Mouse (Mus musculus) C2C12 (cell line): Measurements from ENCODE around the gene Ccdc61. TPM values are rescaled to one million over a fixed set of nuclear protein-coding genes. Genes with fewer than 3 reads are reported as not detected.

ENCODE experiments used
- H3K27me3 ChIP-seq: one replicate; pipeline ENCODE4 v1.6.1; 2011; ENCODE audit not compliant: control insufficient read depth, insufficient read depth, insufficient read length
- H3K36me3 ChIP-seq: one replicate; pipeline ENCODE4 v1.6.1; 2011; ENCODE audit not compliant: control insufficient read depth, insufficient read depth
- H3K4me3 ChIP-seq: one replicate; pipeline ENCODE4 v1.5.1; 2011; ENCODE audit warnings: mild to moderate bottlenecking, control low read depth; ENCODE audit not compliant: poor library complexity, insufficient read depth, severe bottlenecking
- H3K79me2 ChIP-seq: one replicate; pipeline ENCODE4 v1.6.1; 2011; ENCODE audit not compliant: control insufficient read depth, insufficient read depth
- H3K79me3 ChIP-seq: one replicate; pipeline ENCODE4 v1.6.1; 2011; ENCODE audit warnings: low read depth, control low read depth
- H3ac ChIP-seq: one replicate; pipeline ENCODE3; 2011; ENCODE audit warnings: low read depth; ENCODE audit not compliant: control insufficient read depth, insufficient read length
- CEBPB ChIP-seq: IDR thresholded peaks from one replicate; pipeline ENCODE4 v1.6.1; 2011; ENCODE audit warnings: low read depth, mild to moderate bottlenecking, control low read depth, moderate library complexity
- CTCF ChIP-seq: IDR thresholded peaks from one replicate; pipeline ENCODE4 v1.5.1; 2011; ENCODE audit not compliant: control insufficient read depth, insufficient read depth, insufficient read length
- FOSL1 ChIP-seq: IDR thresholded peaks from one replicate; pipeline ENCODE4 v1.8.0; 2011; ENCODE audit warnings: mild to moderate bottlenecking, low read length; ENCODE audit not compliant: poor library complexity, insufficient read depth, severe bottlenecking
- MAX ChIP-seq: IDR thresholded peaks from one replicate; pipeline ENCODE4 v1.6.1; 2011; ENCODE audit warnings: mild to moderate bottlenecking, control low read depth
- MYOD1 ChIP-seq: IDR thresholded peaks from one replicate; pipeline ENCODE4 v1.6.1; 2011; ENCODE audit warnings: low read depth; ENCODE audit not compliant: control insufficient read depth, insufficient read length
- MYOG ChIP-seq: IDR thresholded peaks from one replicate; pipeline ENCODE4 v1.6.1; 2011; ENCODE audit not compliant: control insufficient read depth, insufficient read length; ENCODE audit errors: extremely low read depth
- USF1 ChIP-seq: IDR thresholded peaks from one replicate; pipeline ENCODE4 v1.6.1; 2011; ENCODE audit warnings: low read depth, mild to moderate bottlenecking, control low read depth, moderate library complexity
- polyA plus RNA-seq: library from polyadenylated mRNA; unstranded; fragments of >200 nt; fragmentation: generic; extraction: Trizol; gene quantifications from one replicate; pipeline ENCODE4 v1.2.1, GENCODE M21; 2012; ENCODE audit warnings: missing spikeins

The Ccdc61 gene
- polyA plus RNA-seq, 1 experiment: 10.8 TPM

DNA sequence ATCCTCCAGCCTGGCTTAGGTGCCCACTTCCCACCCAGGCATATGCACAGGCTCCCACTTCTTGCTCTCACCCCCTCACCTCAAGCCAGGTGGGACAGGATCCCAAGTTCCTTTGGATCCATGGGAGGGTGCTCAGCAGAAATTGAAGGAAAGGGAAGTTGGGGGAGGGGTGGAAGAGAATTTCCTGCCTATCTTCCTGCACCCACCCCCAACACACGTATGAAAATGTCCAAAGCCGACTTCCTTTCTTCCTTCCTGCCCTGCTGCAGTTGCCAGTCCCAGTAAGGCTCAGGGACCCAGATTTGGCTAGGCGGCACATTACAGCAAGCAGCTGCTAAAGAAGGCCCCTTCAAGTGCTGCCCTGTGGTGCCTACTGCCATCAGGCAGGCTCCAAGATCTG, 17.5 kb upstream of the Ccdc61 start:
- Histone ChIP-seq H3K36me3 (no peaks in the 10 kb centered on the region), H3K4me3 (no peak overlapping the region), H3K79me2 (no peaks in the 10 kb centered on the region), H3K27me3 (peaks cover 41% of the 10 kb centered on the region), H3ac (no peak overlapping the region), H3K79me3 (no peaks in the 10 kb centered on the region)
- TF ChIP-seq USF1: no peak
- no peak for TF ChIP-seq MYOG
- TF ChIP-seq CTCF: no peak
- TF ChIP-seq CEBPB: no peak
- no peak for TF ChIP-seq MAX
- TF ChIP-seq MYOD1: no peak
- no peak for TF ChIP-seq FOSL1

DNA sequence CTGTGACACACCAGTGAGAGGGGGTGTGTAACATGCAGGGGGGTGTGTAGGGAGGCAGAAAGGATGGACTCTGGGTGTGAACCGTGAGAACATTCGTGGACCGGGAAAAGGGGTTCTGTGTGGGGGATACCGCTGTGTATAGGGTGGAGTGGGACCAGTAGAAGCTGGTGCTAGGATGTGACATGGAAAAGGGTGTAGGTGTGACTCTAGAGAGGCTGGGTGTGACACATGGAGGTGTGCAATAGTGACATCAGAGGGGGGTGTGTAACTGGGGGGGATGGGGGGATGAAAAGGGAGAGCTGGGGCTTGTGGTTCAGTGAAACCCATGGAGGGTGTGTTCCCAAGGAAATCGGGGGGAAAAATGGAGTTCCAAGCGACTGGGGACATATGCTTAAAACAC, 16.7 kb upstream of the Ccdc61 start:
- Histone ChIP-seq H3K79me3 (no peaks in the 10 kb centered on the region), H3K4me3 (no peak overlapping the region), H3ac (no peak overlapping the region), H3K79me2 (no peaks in the 10 kb centered on the region), H3K27me3 (peaks cover 41% of the 10 kb centered on the region), H3K36me3 (no peaks in the 10 kb centered on the region)
- TF ChIP-seq MAX (no peak), CTCF (no peak), USF1 (no peak), CEBPB (no peak), FOSL1 (no peak), MYOD1 (no peak), MYOG (no peak)

DNA sequence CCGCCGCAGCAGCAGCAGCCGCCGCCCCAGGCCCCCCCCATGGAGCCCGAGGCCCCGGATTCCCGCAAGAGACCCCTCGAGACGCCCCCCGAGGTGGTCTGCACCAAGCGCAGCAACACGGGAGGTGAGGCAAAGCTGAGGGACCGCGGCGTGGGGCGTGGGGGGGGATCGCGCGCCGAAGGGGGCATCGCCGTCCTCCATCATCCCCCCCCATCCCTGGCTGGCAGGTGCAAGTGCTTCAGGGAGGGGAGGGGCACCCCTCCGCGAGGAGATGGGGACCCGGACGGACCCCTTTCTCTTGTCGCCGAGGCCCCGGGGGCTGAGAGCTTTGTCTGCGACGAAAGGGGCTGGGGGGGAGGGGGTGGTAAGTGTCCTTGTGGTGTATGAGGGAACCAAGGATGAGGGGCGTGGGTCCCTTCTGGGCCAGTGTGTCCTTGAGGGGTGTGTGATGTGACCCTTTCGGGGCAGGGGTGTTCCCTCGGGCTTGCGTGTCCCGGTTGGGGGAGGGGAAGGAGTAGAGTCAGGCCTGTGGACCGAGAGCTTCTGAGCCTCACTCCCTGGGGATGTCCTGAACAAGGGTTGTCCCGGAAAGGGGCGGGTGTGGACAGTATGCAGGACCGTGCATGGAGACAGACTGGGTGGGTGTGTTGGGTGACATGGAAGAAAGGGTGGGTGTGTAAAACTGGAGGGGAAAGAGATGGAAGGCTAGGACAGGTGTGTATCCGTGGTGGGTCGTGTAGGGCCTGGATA, 16.0 kb upstream of the Ccdc61 start:
- peaks cover 41% of the 10 kb centered on the region for H3K27me3 ChIP-seq
- no peak overlapping the region for H3K4me3 ChIP-seq

DNA sequence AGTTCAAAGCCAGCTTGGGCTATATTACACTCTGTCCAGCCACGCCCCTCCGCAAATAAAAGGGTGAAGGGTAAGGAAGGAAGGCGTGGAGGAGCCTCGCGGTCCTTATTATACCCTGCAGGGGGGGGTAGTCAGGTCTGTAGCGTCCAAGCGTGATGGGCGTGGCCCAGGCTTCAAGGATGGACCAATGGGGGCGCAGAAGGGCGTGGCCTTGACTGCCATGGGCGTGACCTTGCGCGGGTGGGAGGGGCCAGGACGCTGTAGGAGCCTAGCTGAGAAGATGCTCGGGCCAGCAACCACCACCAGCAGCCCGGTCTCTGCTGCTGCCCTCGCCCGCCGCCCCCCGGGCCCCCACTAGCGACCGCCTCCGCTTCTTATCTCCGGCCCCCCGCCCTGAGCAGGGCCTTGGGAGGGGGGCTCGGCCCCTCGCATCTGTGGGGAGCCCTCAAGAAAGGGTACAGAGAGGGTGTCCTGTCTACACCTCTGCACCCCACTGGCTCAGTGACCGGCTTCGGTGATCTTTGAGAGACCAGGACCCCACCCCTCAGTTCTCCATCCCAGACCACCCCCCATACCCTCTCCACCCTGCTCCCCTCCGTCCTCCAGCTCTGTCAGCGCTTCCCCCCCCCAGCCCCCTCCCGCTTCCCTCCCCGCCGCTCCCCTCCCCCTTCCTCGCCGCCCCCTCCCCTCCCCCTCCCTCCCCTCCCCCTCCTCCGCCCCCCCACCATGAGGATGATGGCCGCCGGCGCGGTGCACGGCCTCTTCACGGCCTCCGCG, 15.1 kb upstream of the Ccdc61 start, which contains the start of gene Nova2:
Gene Nova2 (plus strand): TSS at position 727 of the 777 bp plus-strand sequence.
- H3K27me3 ChIP-seq: peaks cover 41% of the 10 kb centered on the region
- H3K79me3 ChIP-seq: no peaks in the 10 kb centered on the region
- no peak for TF ChIP-seq CTCF
- TF ChIP-seq MAX: no peak
- no peak for TF ChIP-seq CEBPB
- TF ChIP-seq MYOG: no peak
- TF ChIP-seq MYOD1: no peak
- no peaks in the 10 kb centered on the region for H3K36me3 ChIP-seq
- no peak within 1 kb of the TSS for H3ac ChIP-seq
- H3K4me3 ChIP-seq: no peak within 1 kb of the TSS
- H3K79me2 ChIP-seq: no peaks in the 10 kb centered on the region

More for the DNA sequence above, 16.0 kb upstream of the Ccdc61 start:
- no peak for TF ChIP-seq MYOD1
- TF ChIP-seq USF1: no peak
- TF ChIP-seq MAX: no peak
- TF ChIP-seq MYOG: no peak
- no peak for TF ChIP-seq CTCF
- TF ChIP-seq FOSL1: no peak
- no peak for TF ChIP-seq CEBPB
- H3K79me3 ChIP-seq: no peaks in the 10 kb centered on the region
- no peaks in the 10 kb centered on the region for H3K36me3 ChIP-seq
- H3K79me2 ChIP-seq: no peaks in the 10 kb centered on the region
- no peak overlapping the region for H3ac ChIP-seq

DNA sequence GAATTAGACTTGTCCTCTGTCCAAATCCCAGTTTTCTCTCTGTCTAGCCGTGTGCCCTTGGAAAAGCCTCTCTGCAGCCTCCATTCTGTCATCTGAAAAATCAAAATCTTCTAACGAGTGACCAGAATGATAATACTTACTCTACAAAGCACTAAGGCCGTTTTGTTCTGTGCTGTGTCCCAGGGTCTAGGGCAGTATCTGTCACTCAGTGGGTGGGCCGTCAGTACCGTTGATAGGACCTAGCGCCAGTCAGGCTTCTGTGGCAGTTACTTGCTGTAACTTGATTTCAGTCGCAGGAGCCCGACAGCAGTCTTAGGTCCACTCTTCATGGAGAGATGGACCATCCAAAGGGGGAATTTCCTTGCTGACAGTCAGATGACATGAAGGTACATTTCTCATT, 14.1 kb upstream of the Ccdc61 start:
- no peaks in the 10 kb centered on the region for H3K79me3 ChIP-seq
- H3ac ChIP-seq: no peak overlapping the region
- no peaks in the 10 kb centered on the region for H3K36me3 ChIP-seq
- H3K4me3 ChIP-seq: no peak overlapping the region
- H3K27me3 ChIP-seq: peaks cover 41% of the 10 kb centered on the region
- no peaks in the 10 kb centered on the region for H3K79me2 ChIP-seq
- no peak for TF ChIP-seq CEBPB
- TF ChIP-seq MAX: no peak
- no peak for TF ChIP-seq FOSL1
- no peak for TF ChIP-seq MYOD1
- TF ChIP-seq CTCF: no peak
- no peak for TF ChIP-seq MYOG
- no peak for TF ChIP-seq USF1
